ENCODE assay signal across 22 mouse cellular contexts in genomic region chr9:75248874-75249273, GRCm38 (mm10). TPM values are rescaled to one million over a fixed set of nuclear protein-coding genes. Genes with fewer than 3 reads are reported as not detected.
A peak's percentile ranks its signal among the peaks of the same experiment; 100 is the strongest.
DNase-seq lines count a peak whose midpoint lies in the region; ATAC-seq and TF ChIP-seq lines count a peak whose summit lies in the region.
"Had no signal": no experiment of that assay in that cellular context is flagged by ENCODE, and none has a peak within 500 bp of the region (broad histone marks: within the 10 kb centered on the region; RNA-seq: fewer than 3 reads in every experiment).

No protein-coding gene starts in this region.

- H3K79me2 ChIP-seq in MEL (ENCODE audit: control insufficient read depth, insufficient read depth, low read length, poor library complexity), result no peaks in the 10 kb centered on the region

- no peak overlapping the region for H3K4me3 ChIP-seq in forebrain, embryonic 13.5 days
- H3K4me3 ChIP-seq in forebrain, embryonic 11.5 days (ENCODE audit: low read depth, low read length), result no peak overlapping the region
- no peak overlapping the region for H3K4me3 ChIP-seq in limb, embryonic 11.5 days (ENCODE audit: low read depth, low read length)
- no peak overlapping the region for H3K4me3 ChIP-seq in limb, embryonic 10.5 days
- no peak overlapping the region for H3K4me3 ChIP-seq in MEL (ENCODE audit: control insufficient read depth in 1 of 2, insufficient read depth in 1 of 2, low read depth in 2 of 2, low read length in 2 of 2)
- H3K4me3 ChIP-seq: embryonic facial prominence, embryonic 13.5 days; embryonic facial prominence, embryonic 15.5 days; erythroblast, embryonic 14.5 days; forebrain, embryonic 10.5 days had no signal

- TF ChIP-seq CTCF in MEL (IDR thresholded peaks at IDR 0.05 in 2 of 3, conservative IDR thresholded peaks at IDR 0.05 in 1 of 3; ENCODE audit: control insufficient read depth in 1 of 3, insufficient read depth in 1 of 3, low read depth in 2 of 3, low read length in 3 of 3, poor library complexity in 1 of 3, severe bottlenecking in 1 of 3), result no peak

- no peak overlapping the region for H3K27ac ChIP-seq in forebrain, embryonic 13.5 days
- H3K27ac ChIP-seq in forebrain, embryonic 11.5 days (ENCODE audit: low read depth, low read length), result no peak overlapping the region; the same call in 1 of the 2 replicates
- no peak overlapping the region for H3K27ac ChIP-seq in limb, embryonic 11.5 days (replicated peaks; ENCODE audit: low read depth, low read length)
- no peak overlapping the region for H3K27ac ChIP-seq in limb, embryonic 10.5 days
- no peak overlapping the region for H3K27ac ChIP-seq in MEL (ENCODE audit: control insufficient read depth, low read depth, low read length)
- H3K27ac ChIP-seq: embryonic facial prominence, embryonic 13.5 days; embryonic facial prominence, embryonic 15.5 days; forebrain, embryonic 10.5 days had no signal

- H3K9me3 ChIP-seq in forebrain, embryonic 13.5 days (replicated peaks), result no peaks in the 10 kb centered on the region
- no peaks in the 10 kb centered on the region for H3K9me3 ChIP-seq in forebrain, embryonic 11.5 days (ENCODE audit: control insufficient read depth, low read length)
- no peaks in the 10 kb centered on the region for H3K9me3 ChIP-seq in limb, embryonic 11.5 days (ENCODE audit: control insufficient read depth, low read length)
- no peaks in the 10 kb centered on the region for H3K9me3 ChIP-seq in limb, embryonic 10.5 days (replicated peaks)
- H3K9me3 ChIP-seq in MEL (replicated peaks; ENCODE audit: insufficient read depth, low read length), result no peaks in the 10 kb centered on the region
- H3K9me3 ChIP-seq: embryonic facial prominence, embryonic 13.5 days; embryonic facial prominence, embryonic 15.5 days; forebrain, embryonic 10.5 days had no signal

- H3K4me2 ChIP-seq in forebrain, embryonic 13.5 days, result no peak overlapping the region
- H3K4me2 ChIP-seq in forebrain, embryonic 11.5 days (ENCODE audit: low read depth, low read length, severe bottlenecking), result no peak overlapping the region
- no peak overlapping the region for H3K4me2 ChIP-seq in limb, embryonic 11.5 days (ENCODE audit: low read depth, severe bottlenecking)
- H3K4me2 ChIP-seq: embryonic facial prominence, embryonic 13.5 days; embryonic facial prominence, embryonic 15.5 days had no signal

- DNase-seq in forebrain, embryonic 11.5 days (ENCODE audit: low spot score), result no peak
- DNase-seq in limb, embryonic 11.5 days (ENCODE audit: low spot score), result no peak
- DNase-seq in limb, embryonic 10.5 days (ENCODE audit: low spot score), result no peak
- no peak for DNase-seq in MEL (ENCODE audit: low read depth, low spot score)
- no peak for DNase-seq in MN1 (ENCODE audit: low spot score)
- DNase-seq: adrenal gland, adult 2 months; adrenal gland, postnatal 10 days; adrenal gland, postnatal 25 days; cerebellum, adult 11 months; cerebellum, adult 18-20 months; cerebellum, adult 8-10 months; cerebellum, adult 9-11 months; cerebellum, postnatal 14 days; cerebellum, postnatal 36 days; embryo, embryonic 11 days had no signal

- H3K9ac ChIP-seq in forebrain, embryonic 13.5 days, result peak overlapping the region; percentile 30; the same call in 1 of the 2 replicates
- H3K9ac ChIP-seq in forebrain, embryonic 11.5 days (ENCODE audit: low read length), result no peak overlapping the region; the same call in 1 of the 2 replicates
- H3K9ac ChIP-seq in limb, embryonic 11.5 days (ENCODE audit: low read length), result peak overlapping the region; percentile 17; the same call in 1 of the 2 replicates
- H3K9ac ChIP-seq in MEL (ENCODE audit: control insufficient read depth, low read depth, low read length, poor library complexity, severe bottlenecking), result no peak overlapping the region
- H3K9ac ChIP-seq: embryonic facial prominence, embryonic 13.5 days; embryonic facial prominence, embryonic 15.5 days had no signal

- ATAC-seq in forebrain, embryonic 13.5 days, result no peak
- no peak for ATAC-seq in forebrain, embryonic 11.5 days (replicated peaks; ENCODE audit: low FRiP score)
- ATAC-seq in limb, embryonic 11.5 days (ENCODE audit: insufficient number of reproducible peaks, low FRiP score, low TSS enrichment, low read depth), result no peak
- ATAC-seq: forebrain, embryonic 14.5 days; forebrain, embryonic 16.5 days had no signal

- no peak for TF ChIP-seq EP300 in MEL (IDR thresholded peaks at IDR 0.05; ENCODE audit: low read depth in 1 of 2, low read length in 2 of 2)

- TF ChIP-seq RAD21 in MEL (IDR thresholded peaks at IDR 0.05; ENCODE audit: low read depth, low read length), result no peak

- H3K4me1 ChIP-seq in forebrain, embryonic 13.5 days, result peaks cover 8% of the 10 kb centered on the region
- no peaks in the 10 kb centered on the region; the same call in 1 of the 2 replicates for H3K4me1 ChIP-seq in forebrain, embryonic 11.5 days (replicated peaks; ENCODE audit: control insufficient read depth, insufficient read depth, low read length)
- H3K4me1 ChIP-seq in limb, embryonic 11.5 days (ENCODE audit: control insufficient read depth, insufficient read depth, low read length), result peaks cover 2% of the 10 kb centered on the region; the same call in 1 of the 2 replicates
- peaks cover 7% of the 10 kb centered on the region; the same call in 1 of the 2 replicates for H3K4me1 ChIP-seq in limb, embryonic 10.5 days
- H3K4me1 ChIP-seq in MEL (ENCODE audit: control insufficient read depth in 1 of 2, insufficient read depth in 2 of 2, low read length in 2 of 2), result no peaks in the 10 kb centered on the region
- H3K4me1 ChIP-seq: embryonic facial prominence, embryonic 15.5 days had no signal

- TF ChIP-seq POLR2A in MEL (IDR thresholded peaks at IDR 0.05; ENCODE audit: control insufficient read depth in 1 of 2, insufficient read depth in 1 of 2, low read depth in 1 of 2, low read length in 2 of 2, poor library complexity in 1 of 2), result no peak

- H3K36me3 ChIP-seq in forebrain, embryonic 13.5 days (ENCODE audit: poor library complexity, severe bottlenecking), result no peaks in the 10 kb centered on the region
- H3K36me3 ChIP-seq in forebrain, embryonic 11.5 days (ENCODE audit: control insufficient read depth, insufficient read depth, low read length), result no peaks in the 10 kb centered on the region
- no peaks in the 10 kb centered on the region for H3K36me3 ChIP-seq in limb, embryonic 11.5 days (ENCODE audit: control insufficient read depth, insufficient read depth, low read length)
- no peaks in the 10 kb centered on the region for H3K36me3 ChIP-seq in limb, embryonic 10.5 days
- H3K36me3 ChIP-seq in MEL (ENCODE audit: control insufficient read depth in 1 of 2, insufficient read depth in 2 of 2, low read length in 2 of 2), result no peaks in the 10 kb centered on the region
- H3K36me3 ChIP-seq: embryonic facial prominence, embryonic 13.5 days; embryonic facial prominence, embryonic 15.5 days; forebrain, embryonic 10.5 days had no signal

- H3K27me3 ChIP-seq in forebrain, embryonic 13.5 days, result no peaks in the 10 kb centered on the region
- no peaks in the 10 kb centered on the region for H3K27me3 ChIP-seq in forebrain, embryonic 11.5 days (ENCODE audit: control insufficient read depth, insufficient read depth, low read length)
- H3K27me3 ChIP-seq in limb, embryonic 11.5 days (ENCODE audit: control insufficient read depth, insufficient read depth, low read length), result no peaks in the 10 kb centered on the region
- no peaks in the 10 kb centered on the region for H3K27me3 ChIP-seq in limb, embryonic 10.5 days (ENCODE audit: low read depth, poor library complexity, severe bottlenecking)
- no peaks in the 10 kb centered on the region for H3K27me3 ChIP-seq in MEL (ENCODE audit: control insufficient read depth in 1 of 2, insufficient read depth in 2 of 2, low read length in 2 of 2)
- H3K27me3 ChIP-seq: embryonic facial prominence, embryonic 13.5 days; embryonic facial prominence, embryonic 15.5 days had no signal

TF ChIP-seq in MEL, 35 proteins besides CTCF, POLR2A, EP300 and RAD21:
- TF ChIP-seq MAFK (IDR thresholded peaks at IDR 0.05; ENCODE audit: borderline replicate concordance, low read depth, low read length) (no peak), GATA1 (IDR thresholded peaks at IDR 0.05; ENCODE audit: low read depth, low read length) (peak; percentile 55; the same call in 1 of the 2 replicates)

RNA-seq across cellular contexts. Expression of gene Myo5c, which starts 17.1 kb away (rescaled TPM):
- polyA plus RNA-seq in forebrain, embryonic 13.5 days (2015; fragmentation: Nextera tagmentation; extraction: Ambion mirVana), result 0.21 and 0.28 TPM in 2 replicates
- polyA plus RNA-seq in forebrain, embryonic 11.5 days (2014; fragmentation: Nextera tagmentation; extraction: Ambion mirVana), result 0.55 and 0.72 TPM in 2 replicates
- polyA plus RNA-seq in limb, embryonic 11.5 days (2014; fragmentation: Nextera tagmentation; extraction: Ambion mirVana), result 0.95 and 1.4 TPM in 2 replicates
- polyA plus RNA-seq in limb, embryonic 10.5 days (2016; fragmentation: Nextera tagmentation; extraction: Ambion mirVana), result 0.41 and 0.58 TPM in 2 replicates
- total RNA-seq in MEL (2012; rRNA removed), result 0.03 TPM in 1 of 2 replicates, not detected in the other
- under 1 TPM in 1 of 2 experiments, not detected in 1; 0.13 TPM for polyA plus RNA-seq in MEL (2012; ENCODE audit: insufficient read depth in 1 of 2, insufficient read length in 2 of 2, low read depth in 1 of 2, low replicate concordance in 2 of 2, missing spikeins in 1 of 2)
- polyA plus RNA-seq: erythroblast, embryonic 14.5 days had no signal

RNA-seq across cellular contexts. Expression of gene Gnb5, which starts 57.2 kb away (rescaled TPM):
- polyA plus RNA-seq in forebrain, embryonic 13.5 days (2015; fragmentation: Nextera tagmentation; extraction: Ambion mirVana), result 36.2 and 37.9 TPM in 2 replicates
- 31.1 and 34.1 TPM in 2 replicates for polyA plus RNA-seq in forebrain, embryonic 11.5 days (2014; fragmentation: Nextera tagmentation; extraction: Ambion mirVana)
- polyA plus RNA-seq in limb, embryonic 11.5 days (2014; fragmentation: Nextera tagmentation; extraction: Ambion mirVana), result 20.8 and 23.0 TPM in 2 replicates
- 14.3 and 17.8 TPM in 2 replicates for polyA plus RNA-seq in limb, embryonic 10.5 days (2016; fragmentation: Nextera tagmentation; extraction: Ambion mirVana)
- total RNA-seq in MEL (2012; rRNA removed), result 4.0 and 4.2 TPM in 2 replicates
- polyA plus RNA-seq in MEL (2012; ENCODE audit: insufficient read depth in 1 of 2, insufficient read length in 2 of 2, low read depth in 1 of 2, low replicate concordance in 2 of 2, missing spikeins in 1 of 2), result 1 to 10 TPM in 1 of 2 experiments, not detected in 1; 6.5 TPM
- polyA plus RNA-seq: erythroblast, embryonic 14.5 days had no signal

Comparison
In these comparisons a context has a peak if more than half of its experiments do, and no peak if none do; other contexts are left out.
1. H3K9ac ChIP-seq: peak in forebrain, embryonic 13.5 days (single experiment) and limb, embryonic 11.5 days (single experiment); none in forebrain, embryonic 11.5 days (single experiment) and MEL (single experiment).